Mouse (Mus musculus) limb, embryonic 10.5 days (tissue): ENCODE results near the gene Prr7. TPM values are rescaled to one million over a fixed set of nuclear protein-coding genes. Genes with fewer than 3 reads are reported as not detected.
A peak's percentile ranks its signal among the peaks of the same experiment; 100 is the strongest.

Experiments used
- DNase-seq: peaks from one replicate; pipeline ENCODE4 v3.0.0-alpha.2; 2017; ENCODE audit warnings: low spot score
- H3K27ac ChIP-seq: fragments of 300-500 bp; sonication (generic); 2 replicates; pipeline ENCODE4 v1.5.1; 2016; ENCODE audit warnings: mild to moderate bottlenecking
- H3K27me3 ChIP-seq: fragments of 300-500 bp; sonication (generic); 2 replicates; pipeline ENCODE4 v1.6.1; 2016; ENCODE audit warnings: low read depth, mild to moderate bottlenecking; ENCODE audit not compliant: poor library complexity, severe bottlenecking
- H3K36me3 ChIP-seq: fragments of 300-500 bp; sonication (generic); 2 replicates; pipeline ENCODE4 v1.6.1; 2016; ENCODE audit warnings: mild to moderate bottlenecking, moderate library complexity
- H3K4me1 ChIP-seq: fragments of 300-500 bp; sonication (generic); 2 replicates; pipeline ENCODE4 v1.6.1; 2016
- H3K4me3 ChIP-seq: fragments of 300-500 bp; sonication (generic); 2 replicates; pipeline ENCODE4 v1.5.1; 2016; ENCODE audit warnings: mild to moderate bottlenecking, moderate library complexity
- H3K9me3 ChIP-seq: fragments of 300-500 bp; sonication (generic); replicated peaks from 2 replicates; pipeline ENCODE4 v1.6.1; 2016; ENCODE audit warnings: mild to moderate bottlenecking
- WGBS: fragments of 180-500 bp; shearing (Covaris S2); methylation state at CpG from one replicate; pipeline ENCODE4 v1.1.7; 2016; 5-methylcytosine and 5-hydroxymethylcytosine counted together
- polyA plus RNA-seq: library from polyadenylated mRNA; unstranded; fragments of >200 nt; fragmentation: Nextera tagmentation; extraction: Ambion mirVana; gene quantifications from 2 replicates; pipeline ENCODE4 v1.2.1, GENCODE M21; 2016

Gene Prr7
- polyA plus RNA-seq, 1 experiment from 2014 or later: 0.34 TPM

DNA sequence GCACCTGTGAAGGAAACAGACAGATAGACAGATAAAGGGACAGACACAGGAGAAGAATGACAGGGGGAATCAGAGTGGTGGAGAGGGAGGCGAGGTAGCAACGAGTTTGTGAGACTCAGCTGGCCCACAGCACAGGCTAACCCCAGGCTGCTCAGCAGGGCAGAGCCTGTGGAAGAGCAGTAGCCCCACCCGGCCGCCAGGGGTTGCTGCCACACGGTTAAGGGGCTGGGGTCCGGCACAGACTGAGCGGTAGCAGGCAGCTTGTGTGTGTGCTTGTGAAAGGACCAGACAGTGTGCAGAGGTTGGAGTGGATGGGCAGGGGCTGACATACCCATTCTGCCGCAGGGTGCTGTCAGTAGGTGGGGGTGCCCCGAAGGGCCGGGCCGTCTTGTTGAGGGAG lies 43.8 kb downstream of the Prr7 start:
- peaks cover 30% of the 10 kb centered on the region for H3K4me1 ChIP-seq

DNA sequence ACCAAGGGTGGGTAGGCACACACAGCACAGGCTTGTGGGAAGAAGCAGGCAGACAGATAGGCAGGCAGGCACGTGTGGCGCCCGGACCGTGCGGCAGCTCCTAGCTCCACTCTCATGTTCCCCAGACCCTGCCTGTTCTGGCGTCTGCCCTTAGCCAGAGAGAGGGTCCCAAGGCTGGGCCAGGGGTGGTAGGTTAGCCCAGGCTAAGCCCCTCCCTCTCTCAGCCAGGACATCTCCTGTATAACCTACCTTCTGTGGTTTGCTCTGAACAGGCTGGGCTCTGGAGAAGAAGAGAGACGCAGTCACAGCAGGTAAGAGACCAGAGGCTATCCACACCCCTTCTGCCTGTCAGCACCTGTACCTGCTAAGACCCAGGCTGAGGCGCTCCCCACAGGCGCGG lies 44.5 kb downstream of the Prr7 start:
- Histone ChIP-seq H3K4me3 (no peak overlapping the region), H3K27me3 (no peaks in the 10 kb centered on the region), H3K9me3 (no peaks in the 10 kb centered on the region), H3K4me1 (peaks cover 33% of the 10 kb centered on the region), H3K27ac (no peak overlapping the region), H3K36me3 (peaks cover 87% of the 10 kb centered on the region)
- 96% methylated on average over 10 of the region's 10 CpGs for WGBS
- no peak for DNase-seq

More for the DNA sequence above, 43.8 kb downstream of the Prr7 start:
- Histone ChIP-seq H3K9me3 (no peaks in the 10 kb centered on the region), H3K27ac (no peak overlapping the region), H3K27me3 (no peaks in the 10 kb centered on the region), H3K36me3 (peaks cover 92% of the 10 kb centered on the region), H3K4me3 (no peak overlapping the region)
- 72% methylated on average over 11 of the region's 11 CpGs for WGBS
- no peak for DNase-seq

DNA sequence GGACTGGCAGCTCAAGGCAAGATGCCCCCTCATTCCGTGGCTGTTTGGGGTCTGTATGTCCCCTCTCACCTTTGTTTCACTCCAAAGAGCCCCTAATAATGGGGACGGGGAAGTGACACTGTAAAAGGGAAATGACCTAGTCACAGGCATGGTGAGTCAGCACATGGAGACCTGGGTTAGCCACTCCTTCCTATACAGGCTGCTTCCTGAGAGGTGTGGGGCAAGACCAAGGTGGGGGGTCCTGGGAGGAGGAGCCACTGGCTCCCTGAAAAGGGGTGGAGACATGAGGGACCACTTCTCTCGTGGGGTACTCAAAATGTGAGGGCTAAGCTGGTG lies 46.2 kb downstream of the Prr7 start:
- WGBS: 35% methylated on average over 3 of the region's 3 CpGs
- Histone ChIP-seq H3K4me3 (peak overlapping the region; percentile 92), H3K36me3 (peaks cover 70% of the 10 kb centered on the region), H3K27me3 (peaks cover 5% of the 10 kb centered on the region; the same call in 1 of the 2 replicates), H3K9me3 (no peaks in the 10 kb centered on the region), H3K4me1 (peaks cover 38% of the 10 kb centered on the region), H3K27ac (peak overlapping the region; percentile 98)
- DNase-seq: no peak

DNA sequence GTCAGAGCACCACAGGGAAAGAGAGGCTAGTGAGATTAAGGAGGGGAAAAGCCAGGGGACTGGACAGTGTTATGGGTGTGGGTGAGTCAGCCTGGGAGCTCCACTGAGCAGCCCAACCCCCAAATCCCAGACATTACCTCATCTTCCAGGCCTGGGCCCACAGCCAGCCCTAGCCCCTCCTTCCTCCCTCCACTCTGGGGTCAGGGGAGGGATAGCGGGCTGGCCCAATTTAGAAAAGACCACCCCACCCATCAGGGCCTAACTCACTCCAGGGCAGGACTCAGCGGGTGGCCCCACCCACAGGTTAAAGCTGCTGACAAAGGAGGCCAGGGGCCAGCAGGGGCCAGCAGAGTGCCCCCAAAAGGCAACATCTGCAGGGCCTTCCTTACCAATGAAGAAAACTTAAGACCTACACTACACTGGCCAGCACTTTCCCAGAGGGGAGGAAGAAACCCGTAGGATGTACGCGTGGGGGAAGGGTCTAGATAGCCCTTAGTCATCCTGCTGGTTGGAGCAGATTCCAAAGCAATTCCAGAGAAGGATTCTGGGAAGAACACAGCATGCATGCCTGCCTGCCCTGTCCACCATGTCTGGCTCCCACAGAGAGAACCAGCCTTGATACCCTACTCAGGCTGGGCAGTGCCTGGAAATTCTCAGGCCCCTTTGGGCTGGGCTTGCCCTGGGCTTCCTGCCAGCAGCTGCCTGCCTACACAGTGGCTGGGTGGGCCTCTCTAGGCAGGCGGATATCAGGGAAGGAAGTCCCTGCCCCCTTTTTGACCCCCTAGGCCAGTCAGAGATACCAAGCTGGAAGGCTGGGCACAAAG lies 46.8 kb downstream of the Prr7 start:
- peaks cover 38% of the 10 kb centered on the region for H3K4me1 ChIP-seq
- 15% methylated on average over 6 of the region's 6 CpGs for WGBS

DNA sequence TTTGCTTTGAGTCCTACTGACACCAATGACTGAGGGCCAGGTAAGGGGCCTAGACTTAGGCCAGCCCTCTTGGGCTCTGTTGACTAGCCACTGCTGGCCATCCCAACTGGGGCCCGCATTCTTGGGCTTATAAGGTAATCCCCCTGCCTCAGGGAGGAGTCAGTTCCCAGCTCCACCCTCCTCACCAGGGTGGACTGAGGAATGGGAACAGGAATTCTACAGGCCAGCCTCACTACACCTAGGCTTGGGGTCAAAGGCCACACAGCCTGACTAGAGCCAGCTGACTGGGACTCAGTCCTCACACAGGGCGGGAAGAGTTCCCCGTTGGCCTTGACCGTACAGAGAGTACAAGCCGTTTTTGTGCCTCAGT lies 47.4 kb downstream of the Prr7 start:
- peak overlapping the region; percentile 98 for H3K27ac ChIP-seq
- peak; percentile 49 for DNase-seq
- peaks cover 58% of the 10 kb centered on the region for H3K36me3 ChIP-seq

More for the DNA sequence above, 46.8 kb downstream of the Prr7 start:
- Histone ChIP-seq H3K36me3 (peaks cover 64% of the 10 kb centered on the region), H3K4me3 (peak overlapping the region; percentile 92), H3K9me3 (no peaks in the 10 kb centered on the region), H3K27me3 (peaks cover 7% of the 10 kb centered on the region; the same call in 1 of the 2 replicates), H3K27ac (peak overlapping the region; percentile 98)
- DNase-seq: peak; percentile 66

DNA sequence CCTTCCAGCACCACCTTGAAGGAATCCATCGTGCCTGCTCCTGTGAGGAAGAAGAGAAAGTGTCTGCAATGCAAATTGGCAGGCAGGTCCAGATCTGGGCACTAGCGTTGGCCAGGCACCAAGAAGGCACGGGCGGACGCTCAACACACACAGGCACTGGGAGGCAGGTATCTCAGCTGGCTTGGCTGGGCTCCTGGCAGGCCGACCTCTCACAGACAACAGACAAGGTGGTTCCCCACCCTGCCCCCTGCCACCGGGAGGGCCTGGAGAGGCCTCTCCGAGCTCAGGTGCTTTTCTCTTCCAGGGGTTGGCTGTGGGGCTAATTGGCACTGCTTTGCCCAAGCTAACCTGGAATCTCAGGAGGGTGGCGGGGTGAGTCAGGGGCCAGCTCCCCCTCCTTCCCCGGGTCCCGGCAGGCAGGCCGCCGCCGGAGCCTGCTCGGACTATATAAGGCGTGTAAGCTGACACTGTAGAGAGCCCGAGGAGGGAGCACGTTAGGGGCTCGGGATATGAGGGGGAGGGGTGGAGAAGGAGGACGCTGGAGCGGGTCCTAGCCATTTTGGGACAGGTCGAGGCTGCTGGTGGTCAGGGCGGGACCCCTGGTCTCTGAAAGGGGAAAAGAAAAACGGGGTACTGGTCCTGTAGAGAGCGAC lies 48.4 kb downstream of the Prr7 start:
- H3K4me1 ChIP-seq: peaks cover 38% of the 10 kb centered on the region
- H3K36me3 ChIP-seq: peaks cover 48% of the 10 kb centered on the region
- H3K9me3 ChIP-seq: no peaks in the 10 kb centered on the region
- peaks cover 7% of the 10 kb centered on the region; the same call in 1 of the 2 replicates for H3K27me3 ChIP-seq
- peak overlapping the region; percentile 92 for H3K4me3 ChIP-seq
- 2% methylated on average over 25 of the region's 25 CpGs for WGBS
- H3K27ac ChIP-seq: peak overlapping the region; percentile 98
- peak; percentile 87 for DNase-seq

More for the DNA sequence above, 47.4 kb downstream of the Prr7 start:
- 23% methylated on average over 5 of the region's 5 CpGs for WGBS
- peaks cover 38% of the 10 kb centered on the region for H3K4me1 ChIP-seq
- H3K4me3 ChIP-seq: peak overlapping the region; percentile 92
- H3K9me3 ChIP-seq: no peaks in the 10 kb centered on the region
- peaks cover 7% of the 10 kb centered on the region; the same call in 1 of the 2 replicates for H3K27me3 ChIP-seq

DNA sequence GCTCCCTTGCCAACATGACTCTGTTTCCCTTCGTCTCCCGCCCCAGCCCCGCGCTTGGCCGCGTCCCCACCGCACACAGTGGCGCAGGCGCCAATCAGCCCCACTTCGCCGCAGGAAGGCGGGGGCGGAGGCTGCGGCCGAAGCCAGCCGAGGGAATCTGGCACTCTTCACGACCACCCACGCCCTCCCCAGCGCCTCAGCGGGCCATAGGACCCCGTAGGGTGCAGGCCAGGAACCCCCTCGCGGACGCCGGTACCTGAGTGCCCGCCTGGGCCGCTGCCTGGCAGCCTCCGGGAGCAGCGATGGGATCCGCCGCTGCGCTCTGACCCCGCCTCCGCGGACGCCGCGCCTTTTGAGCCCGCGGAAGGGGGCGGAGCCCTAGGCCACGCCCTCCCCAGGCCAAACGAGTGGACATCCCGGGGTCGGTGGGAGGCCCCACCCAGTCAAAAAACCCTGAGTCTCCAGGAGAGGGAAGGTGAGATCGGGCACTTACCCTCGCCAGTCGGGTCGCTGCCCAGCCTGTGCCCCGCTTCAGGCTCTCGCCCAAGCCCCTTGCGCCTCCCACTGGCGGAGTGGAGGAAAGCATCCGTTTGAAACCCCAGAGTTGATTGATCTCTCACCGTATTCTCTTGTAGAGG lies 49.2 kb downstream of the Prr7 start, which contains the start of gene Pdlim7:
Gene Pdlim7 (minus strand): TSS at position 566 of the 638 bp plus-strand sequence.
- no peaks in the 10 kb centered on the region for H3K9me3 ChIP-seq
- WGBS: 0% methylated on average over 55 of the region's 55 CpGs
- DNase-seq: peak; percentile 96
- peaks cover 38% of the 10 kb centered on the region for H3K4me1 ChIP-seq
- peaks cover 40% of the 10 kb centered on the region for H3K36me3 ChIP-seq
- peak within 1 kb of the TSS; percentile 98 for H3K27ac ChIP-seq
- H3K4me3 ChIP-seq: peak within 1 kb of the TSS; percentile 92
- peaks cover 7% of the 10 kb centered on the region; the same call in 1 of the 2 replicates for H3K27me3 ChIP-seq

DNA sequence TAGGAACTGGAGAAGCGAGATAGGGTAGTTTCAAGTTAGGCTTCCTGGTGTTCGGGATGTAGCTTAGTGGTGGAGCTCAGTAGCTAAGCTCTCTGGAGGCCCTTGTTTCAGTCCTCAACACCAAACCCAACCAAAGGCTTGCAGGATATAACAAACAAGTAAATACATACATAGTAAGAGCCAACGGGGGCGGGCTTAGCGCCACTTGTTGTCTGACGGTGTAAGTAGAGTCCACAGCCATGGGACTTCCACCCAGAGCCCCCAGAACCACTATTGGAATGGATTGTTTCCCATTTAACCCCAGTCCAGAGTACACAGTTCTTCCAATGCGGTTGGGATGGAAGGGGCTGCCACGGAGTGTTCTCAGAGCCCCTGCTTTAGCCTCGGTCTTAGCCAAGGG lies 49.8 kb downstream of the Prr7 start:
- Histone ChIP-seq H3K27ac (peak overlapping the region; percentile 98), H3K36me3 (peaks cover 34% of the 10 kb centered on the region), H3K27me3 (peaks cover 7% of the 10 kb centered on the region; the same call in 1 of the 2 replicates), H3K9me3 (no peaks in the 10 kb centered on the region), H3K4me1 (peaks cover 38% of the 10 kb centered on the region), H3K4me3 (peak overlapping the region; percentile 92)
- no peak for DNase-seq
- 37% methylated on average over 9 of the region's 9 CpGs for WGBS

DNA sequence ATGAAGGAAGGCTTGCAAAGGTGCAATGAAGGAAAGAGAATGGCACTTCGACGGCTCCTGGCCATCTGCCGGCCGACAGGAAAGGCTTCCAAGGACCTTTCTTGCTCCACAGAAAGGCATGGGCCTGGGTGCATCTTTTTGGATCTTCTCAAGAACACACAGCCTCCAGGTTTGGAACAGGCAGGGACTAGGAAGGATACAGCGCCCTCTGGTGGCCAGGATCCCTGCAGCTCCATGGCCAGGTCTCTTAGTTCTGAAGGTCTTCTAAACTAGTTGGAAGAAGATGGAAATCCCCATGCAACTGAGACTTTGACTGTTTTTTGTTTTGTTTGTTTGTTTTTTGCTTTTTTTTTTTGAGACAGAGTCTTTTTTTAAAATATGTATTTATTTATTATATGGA lies 52.9 kb downstream of the Prr7 start:
- 0 out of 2 replicates have a peak, but pooled peaks cover 4% of the 10 kb centered on the region for H3K36me3 ChIP-seq
- H3K27me3 ChIP-seq: peaks cover 7% of the 10 kb centered on the region; the same call in 1 of the 2 replicates
- H3K9me3 ChIP-seq: no peaks in the 10 kb centered on the region
- peaks cover 16% of the 10 kb centered on the region for H3K4me1 ChIP-seq
- H3K27ac ChIP-seq: no peak overlapping the region
- WGBS: 6% methylated on average over 5 of the region's 5 CpGs
- DNase-seq: peak; percentile 96
- H3K4me3 ChIP-seq: no peak overlapping the region

DNA sequence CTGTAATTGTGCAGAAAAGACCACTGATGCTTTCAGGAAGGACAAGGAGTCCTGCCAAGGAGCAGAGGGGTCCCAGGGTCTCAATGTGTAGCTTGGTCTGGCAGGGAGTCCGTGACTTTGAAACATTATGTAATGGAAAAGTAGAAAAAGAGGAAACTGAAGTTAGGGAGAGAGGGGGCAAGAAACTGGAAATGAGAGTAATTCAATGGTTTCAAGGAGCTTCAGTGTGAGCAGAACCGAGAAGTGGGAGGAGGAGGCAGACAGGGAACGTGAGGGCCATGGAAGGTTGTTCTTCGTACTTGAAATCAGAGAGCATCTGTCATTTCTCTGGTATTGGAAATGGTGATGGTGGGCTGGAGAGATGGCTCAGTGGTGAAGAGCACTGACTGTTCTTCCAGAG lies 55.5 kb downstream of the Prr7 start:
- Histone ChIP-seq H3K27me3 (peaks cover 7% of the 10 kb centered on the region; the same call in 1 of the 2 replicates), H3K36me3 (peaks cover 14% of the 10 kb centered on the region; the same call in 1 of the 2 replicates), H3K4me3 (no peak overlapping the region), H3K4me1 (peaks cover 16% of the 10 kb centered on the region), H3K27ac (no peak overlapping the region), H3K9me3 (no peaks in the 10 kb centered on the region)
- no peak for DNase-seq
- WGBS: 83% methylated on average over 4 of the region's 4 CpGs

DNA sequence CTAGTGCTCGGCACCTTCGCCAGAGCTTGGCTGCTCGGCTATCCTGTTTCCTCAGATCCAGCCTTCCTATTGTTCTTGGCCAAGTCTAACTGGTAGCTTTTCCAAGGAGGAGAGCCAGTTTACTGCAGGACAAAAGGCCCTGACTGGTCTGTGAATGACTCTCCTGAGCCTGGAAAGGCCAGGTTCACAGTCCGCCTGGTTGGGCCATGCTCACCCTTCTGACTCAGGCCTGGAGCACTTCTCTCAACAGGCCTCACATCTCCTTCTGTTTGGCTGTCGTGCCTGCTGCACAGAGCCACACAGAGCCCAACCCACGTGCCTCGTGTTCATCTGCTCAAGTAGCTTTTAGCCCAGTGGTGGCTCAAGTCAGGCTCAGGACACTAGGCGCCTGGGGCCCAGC lies 58.7 kb downstream of the Prr7 start:
- no peaks in the 10 kb centered on the region for H3K9me3 ChIP-seq
- no peak for DNase-seq
- peak overlapping the region; percentile 72 for H3K27ac ChIP-seq
- H3K27me3 ChIP-seq: no peaks in the 10 kb centered on the region
- H3K4me3 ChIP-seq: no peak overlapping the region
- peaks cover 16% of the 10 kb centered on the region for H3K4me1 ChIP-seq
- WGBS: 72% methylated on average over 8 of the region's 8 CpGs
- peaks cover 19% of the 10 kb centered on the region; the same call in 1 of the 2 replicates for H3K36me3 ChIP-seq
